Mouse (Mus musculus) G1E (cell line): Measurements from ENCODE around the gene Sf3b5. TPM values are rescaled to one million over a fixed set of nuclear protein-coding genes. Genes with fewer than 3 reads are reported as not detected.

ENCODE experiments used
- ATAC-seq: 2 replicates; pipeline ENCODE4 v1.8.0; 2016; ENCODE audit warnings: mild to moderate bottlenecking; ENCODE audit not compliant: insufficient number of reproducible peaks, poor library complexity, low FRiP score, severe bottlenecking; ENCODE audit errors: extremely low read depth
- DNase-seq: peaks from one replicate; pipeline ENCODE4 v3.0.0; 2012; ENCODE audit warnings: low spot score
- H3K27me3 ChIP-seq: 2 replicates; pipeline ENCODE4 v1.6.1; 2012; ENCODE audit warnings: mild to moderate bottlenecking, low read length, inconsistent platforms; ENCODE audit not compliant: insufficient read depth
- H3K36me3 ChIP-seq: replicated peaks from 2 replicates; pipeline ENCODE3; 2012; ENCODE audit warnings: mild to moderate bottlenecking, inconsistent platforms
- H3K4me1 ChIP-seq: 2 replicates; pipeline ENCODE4 v1.6.1; 2012; ENCODE audit warnings: low read depth, low read length, inconsistent platforms, mixed read lengths; ENCODE audit not compliant: insufficient read depth
- H3K4me3 ChIP-seq: 2 replicates; pipeline ENCODE4 v1.5.1; 2012; ENCODE audit warnings: low read depth, mild to moderate bottlenecking, inconsistent platforms, low read length, moderate library complexity, mixed read lengths
- H3K9me3 ChIP-seq: replicated peaks from 2 replicates; pipeline ENCODE4 v1.6.1; 2012; ENCODE audit warnings: inconsistent platforms
- CTCF ChIP-seq: IDR thresholded peaks from 2 replicates; pipeline ENCODE4 v1.5.1; 2012; ENCODE audit warnings: low read depth, low read length, inconsistent platforms, mixed read lengths
- GATA1 ChIP-seq: IDR thresholded peaks from 2 replicates; pipeline ENCODE4 v1.6.1; 2012; ENCODE audit warnings: borderline replicate concordance, low read length, inconsistent platforms, mixed read lengths
- GATA2 ChIP-seq: IDR thresholded peaks from 2 replicates; pipeline ENCODE4 v1.6.1; 2012; ENCODE audit warnings: low read depth, low read length, inconsistent platforms, borderline replicate concordance
- POLR2AphosphoS5 ChIP-seq: IDR thresholded peaks from 2 replicates; pipeline ENCODE4 v1.6.1; 2012; ENCODE audit warnings: low read depth, low read length, inconsistent platforms; ENCODE audit not compliant: insufficient replicate concordance
- TAL1 ChIP-seq: conservative IDR thresholded peaks from 2 replicates; pipeline ENCODE4 v1.6.1; 2012; ENCODE audit warnings: low read depth, low read length, inconsistent platforms, mixed read lengths
- polyA plus RNA-seq: library from polyadenylated mRNA; stranded (reverse); fragments of >175 nt; gene quantifications from 2 replicates; pipeline ENCODE4 v1.2.3, GENCODE M21; 2012
- total RNA-seq, 2 experiments: library from RNA; stranded (forward) in 1 of 2; stranded (reverse) in 1 of 2; fragments of 200-1000 nt in 1 of 2; fragments of >200 nt in 1 of 2; fragmentation: Nextera tagmentation in 1 of 2; gene quantifications; 2 replicates each; pipeline ENCODE4 v1.2.3; 2014 to 2017

The Sf3b5 gene
- total and polyA plus RNA-seq, 3 experiments, result 14.5 to 98.6 (median 18.4) TPM

DNA sequence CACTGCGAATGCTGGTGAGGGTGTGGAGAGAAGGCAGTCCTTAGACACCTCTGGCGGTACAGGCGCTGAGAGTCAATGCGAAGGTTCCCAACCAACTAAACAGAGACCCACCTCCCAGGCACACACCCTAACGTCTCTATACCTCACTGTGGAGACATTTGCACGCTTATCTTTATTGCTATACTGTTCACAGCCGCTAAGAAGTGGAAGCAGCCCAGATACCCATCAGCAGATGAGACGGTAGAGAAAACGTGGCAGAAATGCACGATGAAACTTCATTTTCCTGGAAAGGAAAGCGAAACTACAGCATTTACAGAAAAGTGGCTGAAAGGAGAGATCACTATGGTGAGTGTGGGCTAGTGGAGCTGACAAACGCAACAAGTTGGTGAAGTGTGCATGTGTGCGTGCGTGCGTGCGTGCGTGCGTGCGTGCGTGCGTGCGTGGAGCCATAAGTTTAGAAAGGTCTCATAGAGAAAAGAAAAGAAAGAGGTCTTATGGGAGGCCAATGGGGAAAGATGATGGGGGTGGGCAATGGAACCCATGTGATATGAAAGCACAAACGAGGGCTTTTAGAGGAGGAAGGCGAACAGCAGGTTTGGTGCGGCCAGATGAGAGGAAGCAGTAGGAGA, 11.6 kb upstream of the Sf3b5 start:
- H3K4me3 ChIP-seq, result peak overlapping the region; percentile 67
- ATAC-seq (peak; percentile 71), DNase-seq (peak; percentile 64)
- H3K36me3 ChIP-seq, result peaks cover 20% of the 10 kb centered on the region
- H3K9me3 ChIP-seq, result no peaks in the 10 kb centered on the region
- no peaks in the 10 kb centered on the region for H3K27me3 ChIP-seq
- H3K4me1 ChIP-seq, result peaks cover 75% of the 10 kb centered on the region
- no peak for TF ChIP-seq GATA1

DNA sequence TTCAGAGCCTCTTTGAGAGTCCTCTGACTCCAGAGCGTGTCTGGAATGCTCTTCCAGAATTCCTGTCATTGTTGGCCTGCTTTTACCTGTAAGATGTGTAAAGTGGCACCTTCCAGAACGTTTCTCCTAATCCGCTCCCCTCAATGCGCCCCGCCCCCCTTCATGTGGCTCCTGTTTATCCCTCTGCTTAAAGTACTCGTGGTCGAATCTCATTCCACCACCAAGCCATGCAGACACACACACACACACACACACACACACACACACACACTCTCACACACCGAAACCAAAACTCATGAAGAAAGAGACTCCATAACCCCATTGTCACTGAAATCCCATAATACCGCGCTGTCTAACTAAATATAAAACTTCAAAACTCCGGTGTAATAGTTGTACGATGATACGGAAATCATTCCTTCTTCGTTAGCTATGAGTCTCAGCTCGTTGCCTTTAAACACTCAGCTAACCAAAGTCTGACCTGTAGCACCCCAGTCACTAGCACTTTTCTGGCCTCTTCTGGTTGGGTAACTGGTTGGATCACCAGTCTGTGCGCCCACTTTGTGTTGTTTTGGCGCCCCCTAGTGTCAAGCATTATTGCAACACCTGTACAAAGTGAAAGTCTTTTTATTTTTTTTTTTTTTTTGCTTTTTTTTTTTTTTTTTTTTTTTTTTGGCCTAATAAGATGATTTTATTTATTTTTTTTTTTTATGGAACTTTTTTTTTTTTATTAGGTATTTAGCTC, 8.2 kb upstream of the Sf3b5 start:
- ATAC-seq (peak; percentile 32; the same call in 1 of the 2 replicates), DNase-seq (peak; percentile 49)
- peaks cover 44% of the 10 kb centered on the region for H3K4me1 ChIP-seq
- H3K4me3 ChIP-seq, result no peak overlapping the region
- H3K27me3 ChIP-seq, result no peaks in the 10 kb centered on the region
- TF ChIP-seq GATA2, result no peak
- no peaks in the 10 kb centered on the region for H3K9me3 ChIP-seq
- peaks cover 20% of the 10 kb centered on the region for H3K36me3 ChIP-seq

DNA sequence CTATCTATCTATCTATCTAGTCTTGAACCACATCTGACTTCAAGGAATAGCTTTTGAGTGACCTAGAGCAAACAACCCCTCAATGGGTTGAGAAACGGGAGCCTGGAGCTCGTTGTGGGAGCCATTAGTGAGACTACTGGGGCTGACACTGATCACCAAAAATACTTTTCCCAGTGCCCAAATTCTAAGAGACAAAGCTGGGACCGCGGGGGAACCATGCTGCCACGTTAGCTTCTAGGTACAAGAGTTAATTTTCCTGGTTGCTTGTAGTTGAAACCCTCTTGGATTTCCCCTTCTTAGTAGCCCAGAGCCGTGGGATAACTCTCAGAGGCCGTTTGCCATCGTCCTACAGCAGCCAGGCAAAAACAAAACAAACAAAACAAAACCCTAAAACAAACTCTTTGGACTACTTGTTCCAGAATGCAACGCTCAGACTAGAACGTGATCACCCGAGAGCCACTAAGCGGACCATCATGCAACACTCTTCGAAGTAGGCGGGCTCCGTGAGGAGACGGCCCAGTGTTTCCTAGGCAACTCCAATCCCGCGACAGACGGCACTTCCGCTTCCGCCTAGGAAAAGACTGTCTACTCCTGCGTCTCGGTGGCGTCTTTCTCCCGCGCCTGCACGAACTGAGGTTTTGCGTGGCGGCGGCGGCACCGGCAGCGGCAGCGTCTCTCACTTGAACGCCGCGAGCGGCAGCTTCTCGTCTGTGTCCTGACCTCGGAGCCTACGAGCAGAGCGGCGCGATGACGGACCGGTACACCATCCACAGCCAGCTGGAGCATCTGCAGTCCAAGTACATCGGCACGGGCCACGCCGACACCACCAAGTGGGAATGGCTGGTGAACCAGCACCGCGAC, 3.0 kb downstream of the Sf3b5 start:
- Histone ChIP-seq H3K4me1 (peaks cover 28% of the 10 kb centered on the region), H3K36me3 (peaks cover 18% of the 10 kb centered on the region), H3K4me3 (peak overlapping the region; percentile 87), H3K27me3 (no peaks in the 10 kb centered on the region), H3K9me3 (no peaks in the 10 kb centered on the region)
- TF ChIP-seq GATA1, result no peak
- TF ChIP-seq POLR2AphosphoS5, result no peak
- no peak for TF ChIP-seq GATA2
- no peak for TF ChIP-seq CTCF
- TF ChIP-seq TAL1, result no peak
- peak; percentile 100 for ATAC-seq
- DNase-seq, result peak; percentile 70

DNA sequence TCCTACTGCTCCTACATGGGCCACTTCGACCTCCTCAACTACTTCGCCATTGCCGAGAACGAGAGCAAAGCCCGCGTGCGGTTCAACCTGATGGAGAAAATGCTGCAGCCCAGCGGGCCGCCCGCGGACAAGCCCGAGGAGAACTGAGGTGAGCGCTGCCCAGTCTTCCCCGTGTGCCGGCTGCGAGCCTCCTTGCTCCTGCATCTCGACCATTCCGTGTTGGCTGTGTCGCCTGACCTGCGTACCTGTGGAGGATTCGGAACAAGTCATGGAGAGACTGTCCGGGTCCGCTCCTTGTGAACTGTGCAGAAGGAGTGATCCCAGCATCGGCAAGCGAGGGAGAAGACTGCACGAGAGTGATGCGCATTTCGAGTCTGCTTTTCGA, 3.6 kb downstream of the Sf3b5 start:
- no peak for TF ChIP-seq CTCF
- no peak for TF ChIP-seq GATA2
- TF ChIP-seq TAL1, result no peak
- no peak for ATAC-seq
- peaks cover 28% of the 10 kb centered on the region for H3K4me1 ChIP-seq

DNA sequence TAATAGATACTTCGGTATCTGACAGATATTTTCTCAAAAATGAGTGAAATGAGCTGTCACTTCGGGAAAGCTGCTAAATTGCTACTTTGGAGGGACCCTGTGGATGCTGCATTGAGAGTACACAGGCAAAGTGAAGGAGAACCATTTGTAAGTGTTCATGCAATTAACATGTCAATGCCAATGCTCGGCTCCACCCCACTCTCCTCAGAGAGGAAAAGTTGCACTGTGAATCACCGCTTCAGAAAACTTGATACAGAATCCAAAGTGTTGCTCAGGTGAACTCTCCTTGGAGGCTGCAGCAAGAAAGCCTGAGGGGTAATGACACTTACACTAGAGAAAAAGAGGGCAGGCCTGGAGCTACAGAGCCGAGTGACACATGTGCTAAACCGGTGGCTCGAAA, 8.9 kb downstream of the Sf3b5 start:
- ATAC-seq, result no peak
- H3K36me3 ChIP-seq, result peaks cover 15% of the 10 kb centered on the region

More for the DNA sequence above, 3.6 kb downstream of the Sf3b5 start:
- Histone ChIP-seq H3K36me3 (peaks cover 18% of the 10 kb centered on the region), H3K27me3 (no peaks in the 10 kb centered on the region), H3K9me3 (no peaks in the 10 kb centered on the region), H3K4me3 (peak overlapping the region; percentile 87)
- no peak for DNase-seq

DNA sequence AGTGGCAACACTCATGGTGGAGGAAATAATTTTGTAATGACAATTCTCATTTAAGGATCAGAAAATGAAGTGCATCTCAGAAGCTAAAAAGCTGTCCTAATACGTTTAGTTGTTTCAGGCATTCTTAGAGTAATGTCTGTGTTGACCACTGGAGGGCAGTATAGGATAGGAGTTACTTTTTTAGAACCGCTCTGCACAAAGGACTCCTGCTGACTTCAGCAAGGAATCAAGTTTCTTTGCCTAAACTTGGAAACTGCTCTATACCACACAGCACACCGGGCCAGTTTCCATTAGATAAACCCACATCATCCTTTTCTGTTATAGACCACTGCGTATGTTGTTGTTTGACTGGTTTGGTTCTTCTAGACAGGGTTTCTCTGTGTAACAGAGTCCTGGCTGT, 11.4 kb downstream of the Sf3b5 start:
- peaks cover 33% of the 10 kb centered on the region for H3K4me1 ChIP-seq
- no peaks in the 10 kb centered on the region for H3K27me3 ChIP-seq
- H3K36me3 ChIP-seq, result no peaks in the 10 kb centered on the region
- TF ChIP-seq GATA2, result no peak
- peak; percentile 60 for TF ChIP-seq CTCF
- TF ChIP-seq GATA1, result no peak
- TF ChIP-seq TAL1, result no peak
- TF ChIP-seq POLR2AphosphoS5, result no peak
- no peak overlapping the region for H3K4me3 ChIP-seq
- 0 out of 2 replicates have a peak, but pooled peaks have one; percentile 22 for ATAC-seq
- DNase-seq, result no peak
- no peaks in the 10 kb centered on the region for H3K9me3 ChIP-seq

More for the DNA sequence above, 8.9 kb downstream of the Sf3b5 start:
- Histone ChIP-seq H3K4me1 (peaks cover 30% of the 10 kb centered on the region), H3K9me3 (no peaks in the 10 kb centered on the region), H3K27me3 (no peaks in the 10 kb centered on the region), H3K4me3 (no peak overlapping the region)
- no peak for DNase-seq
- no peak for TF ChIP-seq POLR2AphosphoS5
- TF ChIP-seq TAL1, result no peak
- TF ChIP-seq GATA1, result no peak
- TF ChIP-seq CTCF, result no peak
- TF ChIP-seq GATA2, result no peak
